Comparison of ENCODE assay signal across 18 mouse cellular contexts in genomic region chr13:91929943-91930726, GRCm38 (mm10). TPM values are rescaled to one million over a fixed set of nuclear protein-coding genes. Genes with fewer than 3 reads are reported as not detected.
"Had no signal": no experiment of that assay in that cellular context is flagged by ENCODE, and none has a peak within 500 bp of the region (broad histone marks: within the 10 kb centered on the region; RNA-seq: fewer than 3 reads in every experiment).

No protein-coding gene starts in this region.

- H3K9ac ChIP-seq: limb, embryonic 15.5 days; liver, embryonic 14.5 days; lung, embryonic 14.5 days; neural tube, embryonic 13.5 days had no signal

- H3K27ac ChIP-seq: limb, embryonic 15.5 days; liver, embryonic 14.5 days; midbrain, embryonic 10.5 days; neural tube, embryonic 13.5 days had no signal

- DNase-seq: kidney, adult 8-10 months; layer of hippocampus, adult 9-11 months; layer of hippocampus, postnatal 36 days; lung, embryonic 14.5 days; retina, postnatal 1 day; right cerebral cortex, postnatal 14 days; thymus, postnatal 36 days had no signal

- H3K4me1 ChIP-seq: limb, embryonic 15.5 days; midbrain, embryonic 10.5 days; neural tube, embryonic 13.5 days had no signal

- H3K4me2 ChIP-seq: limb, embryonic 15.5 days; lung, embryonic 14.5 days; neural tube, embryonic 13.5 days had no signal

- H3K9me3 ChIP-seq: limb, embryonic 15.5 days; midbrain, embryonic 10.5 days; neural tube, embryonic 13.5 days had no signal

- H3K4me3 ChIP-seq: limb, embryonic 15.5 days; midbrain, embryonic 10.5 days; neural tube, embryonic 13.5 days had no signal

- H3K27me3 ChIP-seq: limb, embryonic 15.5 days; neural tube, embryonic 13.5 days had no signal

- ATAC-seq: inflammation-experienced regulatory T-cells, adult 6 months; intestine, postnatal 0 days; midbrain, embryonic 16.5 days had no signal

- H3K36me3 ChIP-seq: limb, embryonic 15.5 days; midbrain, embryonic 10.5 days; neural tube, embryonic 13.5 days had no signal

RNA-seq across cellular contexts. Expression of gene Ckmt2, which starts 53.5 kb away (rescaled TPM):
- total RNA-seq: left cerebral cortex, postnatal 25 days had no signal
- polyA plus RNA-seq: inflammation-experienced regulatory T-cells, adult 6 months; limb, embryonic 11.5 days; liver, embryonic 14.5 days; lung, embryonic 14.5 days; midbrain, embryonic 10.5 days; midbrain, embryonic 16.5 days; small intestine, adult 2 months; thymus, postnatal 0 days had no signal
